Mouse (Mus musculus) CH12.LX (cell line): ENCODE results near the gene Sf3a2. TPM values are rescaled to one million over a fixed set of nuclear protein-coding genes. Genes with fewer than 3 reads are reported as not detected.
"Not testable (repeated sequence)": the region's sequence is repeated elsewhere in the genome, so short reads cannot be mapped to it uniquely, and the experiment has no call there.

Experiments used
- DNase-seq: peaks from one replicate; pipeline ENCODE4 v3.0.0-alpha.2; 2013; ENCODE audit errors: extremely low read depth
- H3K27ac ChIP-seq: 2 replicates; pipeline ENCODE4 v1.5.1; 2012; ENCODE audit warnings: low read depth, mild to moderate bottlenecking, control low read depth, moderate library complexity; ENCODE audit not compliant: insufficient read depth
- H3K27me3 ChIP-seq: replicated peaks from 2 replicates; pipeline ENCODE3; 2012; ENCODE audit warnings: inconsistent platforms
- H3K36me3 ChIP-seq, 2 experiments: replicated peaks in 1 of 2; 2 replicates each; pipeline versions ENCODE3 to v1.6.1; 2012; ENCODE audit warnings: inconsistent platforms in 1 of 2, low read length in 1 of 2, mild to moderate bottlenecking in 1 of 2, mixed read lengths in 1 of 2, moderate library complexity in 1 of 2; ENCODE audit not compliant: control insufficient read depth in 1 of 2, insufficient read depth in 1 of 2
- H3K4me1 ChIP-seq, 2 experiments: 2 replicates each; pipeline ENCODE4 v1.6.1; 2012; ENCODE audit warnings: inconsistent platforms in 1 of 2, moderate library complexity in 1 of 2; ENCODE audit not compliant: insufficient read depth in 2 of 2, control insufficient read depth in 1 of 2
- H3K4me2 ChIP-seq: 2 replicates; pipeline ENCODE4 v1.6.1; 2012; ENCODE audit warnings: low read depth, mild to moderate bottlenecking, control low read depth; ENCODE audit not compliant: poor library complexity, insufficient read depth, severe bottlenecking
- H3K4me3 ChIP-seq, 3 experiments: fragments of 150-350 bp in 1 of 3; sonication (generic) in 1 of 3; replicated peaks in 1 of 3; 2 replicates each; pipeline versions ENCODE3 to v1.5.1; 2011 to 2012; ENCODE audit warnings: low read depth in 2 of 3, low read length in 2 of 3, mild to moderate bottlenecking in 2 of 3, moderate library complexity in 2 of 3, control low read depth in 1 of 3, improper control_type of control experiment in 1 of 3, inconsistent platforms in 1 of 3, mixed read lengths in 1 of 3; ENCODE audit not compliant: poor library complexity in 1 of 3
- H3K79me2 ChIP-seq: replicated peaks from 2 replicates; pipeline ENCODE4 v1.6.1; 2012; ENCODE audit warnings: mild to moderate bottlenecking, moderate library complexity; ENCODE audit not compliant: control insufficient read depth, poor library complexity, insufficient read depth, severe bottlenecking; ENCODE audit errors: extremely low read depth
- H3K9ac ChIP-seq: 2 replicates; pipeline ENCODE4 v1.6.1; 2012; ENCODE audit warnings: low read depth, mild to moderate bottlenecking, control low read depth, moderate library complexity; ENCODE audit not compliant: insufficient read depth
- H3K9me3 ChIP-seq: replicated peaks from 2 replicates; pipeline ENCODE3; 2012; ENCODE audit warnings: low read length, inconsistent platforms, mixed read lengths
- CHD1 ChIP-seq: IDR thresholded peaks from 2 replicates; pipeline ENCODE4 v1.6.1; 2012; ENCODE audit warnings: low read depth, low read length, improper control_type of control experiment, inconsistent platforms
- CHD2 ChIP-seq: IDR thresholded peaks from 2 replicates; pipeline ENCODE4 v1.6.1; 2011; ENCODE audit warnings: low read length, improper control_type of control experiment
- CTCF ChIP-seq, 2 experiments: IDR thresholded peaks in 1 of 2; conservative IDR thresholded peaks in 1 of 2; 2 replicates each; pipeline ENCODE4 v1.5.1; 2011 to 2012; ENCODE audit warnings: low read depth in 2 of 2, low read length in 2 of 2, improper control_type of control experiment in 1 of 2, inconsistent platforms in 1 of 2, mild to moderate bottlenecking in 1 of 2, moderate library complexity in 1 of 2
- EP300 ChIP-seq: IDR thresholded peaks from 2 replicates; pipeline ENCODE4 v1.6.1; 2011; ENCODE audit warnings: low read length, improper control_type of control experiment
- IRF4 ChIP-seq: IDR thresholded peaks from 2 replicates; pipeline ENCODE4 v1.6.1; 2014; ENCODE audit warnings: low read depth, mild to moderate bottlenecking, inconsistent platforms, low read length, improper control_type of control experiment
- JUND ChIP-seq: conservative IDR thresholded peaks from 2 replicates; pipeline ENCODE4 v1.6.1; 2011; ENCODE audit warnings: low read depth, low read length, improper control_type of control experiment
- MAFK ChIP-seq: IDR thresholded peaks from 2 replicates; pipeline ENCODE4 v1.6.1; 2011; ENCODE audit warnings: low read length, improper control_type of control experiment; ENCODE audit not compliant: insufficient replicate concordance
- MAX ChIP-seq: IDR thresholded peaks from 2 replicates; pipeline ENCODE4 v1.6.1; 2011; ENCODE audit warnings: low read length, improper control_type of control experiment
- MAZ ChIP-seq: IDR thresholded peaks from 2 replicates; pipeline ENCODE4 v1.6.1; 2012; ENCODE audit warnings: low read depth, mild to moderate bottlenecking, inconsistent platforms, low read length, improper control_type of control experiment, moderate library complexity
- MEF2A ChIP-seq: IDR thresholded peaks from 2 replicates; pipeline ENCODE4 v1.6.1; 2014; ENCODE audit warnings: low read depth, mild to moderate bottlenecking, inconsistent platforms, low read length, improper control_type of control experiment, borderline replicate concordance
- MXI1 ChIP-seq: IDR thresholded peaks from 2 replicates; pipeline ENCODE4 v1.6.1; 2011; ENCODE audit warnings: mild to moderate bottlenecking, low read depth, low read length, improper control_type of control experiment
- MYC ChIP-seq: IDR thresholded peaks from 2 replicates; pipeline ENCODE4 v1.6.1; 2011; ENCODE audit warnings: low read depth, mild to moderate bottlenecking, improper control_type of control experiment, low read length
- PAX5 ChIP-seq: IDR thresholded peaks from 2 replicates; pipeline ENCODE4 v1.6.1; 2012; ENCODE audit warnings: low read length, inconsistent platforms, mixed read lengths
- POLR2A ChIP-seq: IDR thresholded peaks from 2 replicates; pipeline ENCODE4 v1.6.1; 2011; ENCODE audit warnings: low read depth, mild to moderate bottlenecking, improper control_type of control experiment, low read length
- POLR2AphosphoS2 ChIP-seq: IDR thresholded peaks from 2 replicates; pipeline ENCODE4 v1.6.1; 2011; ENCODE audit warnings: low read depth, low read length, improper control_type of control experiment
- SMC3 ChIP-seq: IDR thresholded peaks from 2 replicates; pipeline ENCODE4 v1.6.1; 2011; ENCODE audit warnings: low read depth, low read length, improper control_type of control experiment
- TBP ChIP-seq: conservative IDR thresholded peaks from 2 replicates; pipeline ENCODE4 v1.6.1; 2011; ENCODE audit warnings: low read depth, low read length, improper control_type of control experiment
- USF1 ChIP-seq: IDR thresholded peaks from 2 replicates; pipeline ENCODE4 v1.6.1; 2014; ENCODE audit warnings: low read depth, mild to moderate bottlenecking, inconsistent platforms, low read length, improper control_type of control experiment
- USF2 ChIP-seq: conservative IDR thresholded peaks from 2 replicates; pipeline ENCODE4 v1.6.1; 2011; ENCODE audit warnings: low read depth, low read length, improper control_type of control experiment
- ZNF384 ChIP-seq: IDR thresholded peaks from 2 replicates; pipeline ENCODE4 v1.6.1; 2012; ENCODE audit warnings: low read depth, low read length, improper control_type of control experiment, inconsistent platforms
- dilution Hi-C: fragments of 300-500 bp; cut with MboI; formaldehyde crosslinking; loops from 2 replicates; pipeline ENCODE4 v1.14.3; 2020; ENCODE audit warnings: low sequenced_read_pairs; ENCODE audit not compliant: extremely low pct_unique_long_range_greater_than_20kb, extremely low pct_ligation_motif_present
- in situ Hi-C: fragments of 300-500 bp; cut with MboI; formaldehyde crosslinking; loops from 3 replicates; pipeline ENCODE4 v1.14.3; 2019; ENCODE audit warnings: low sequenced_read_pairs, low pct_ligation_motif_present, low pct_unique_long_range_greater_than_20kb, mixed read lengths
- polyA plus RNA-seq: library from polyadenylated mRNA; unstranded; fragments of >175 nt; gene quantifications from 2 replicates; pipeline ENCODE4 v1.2.1, GENCODE M21; 2012; ENCODE audit warnings: low read depth; ENCODE audit not compliant: insufficient read length
- total RNA-seq, 2 experiments: library from RNA; depleted of rRNA; stranded (reverse); fragments of 300-350 nt in 1 of 2; fragments of >200 nt in 1 of 2; gene quantifications; 2 replicates each; pipeline ENCODE4 v1.2.3; 2012 to 2014

Gene Sf3a2
- total and polyA plus RNA-seq, 3 experiments: 12.4 to 153 (median 29.0) TPM

DNA sequence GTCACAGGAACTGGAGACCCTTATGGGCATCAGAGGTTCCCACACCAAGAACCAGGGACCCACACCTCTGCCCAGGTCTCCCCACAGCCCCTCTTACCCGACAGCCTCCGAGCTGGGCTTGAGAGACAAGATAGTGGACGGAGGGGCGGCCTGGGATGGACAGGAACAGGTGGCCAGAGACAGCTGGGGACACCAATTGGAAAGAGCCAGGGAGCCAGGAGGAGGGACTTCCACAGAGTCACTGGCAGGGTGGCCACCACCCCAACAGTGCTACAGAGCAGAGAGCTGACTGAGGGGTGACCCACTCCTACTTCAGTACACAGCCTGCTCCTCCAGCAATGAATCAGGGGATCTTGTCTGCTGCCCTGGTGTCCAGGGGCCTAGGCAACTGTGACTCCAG is 15.4 kb downstream of the Sf3a2 start, which contains the start of gene Jsrp1:
Gene Jsrp1 (minus strand): TSS at position 133 of the 400 bp plus-strand sequence.
- TF ChIP-seq CTCF (conservative IDR thresholded peaks at IDR 0.05 in 1 of 2, IDR thresholded peaks at IDR 0.05 in 1 of 2; ENCODE audit: low read depth in 2 of 2, low read length in 2 of 2) (no peak), MAZ (no peak), MAFK (no peak), USF1 (no peak), CHD1 (no peak), CHD2 (no peak), JUND (no peak), MXI1 (no peak), POLR2A (no peak), IRF4 (no peak), USF2 (no peak), EP300 (no peak), MYC (no peak), PAX5 (no peak), TBP (no peak), MEF2A (no peak), SMC3 (no peak), ZNF384 (no peak)

DNA sequence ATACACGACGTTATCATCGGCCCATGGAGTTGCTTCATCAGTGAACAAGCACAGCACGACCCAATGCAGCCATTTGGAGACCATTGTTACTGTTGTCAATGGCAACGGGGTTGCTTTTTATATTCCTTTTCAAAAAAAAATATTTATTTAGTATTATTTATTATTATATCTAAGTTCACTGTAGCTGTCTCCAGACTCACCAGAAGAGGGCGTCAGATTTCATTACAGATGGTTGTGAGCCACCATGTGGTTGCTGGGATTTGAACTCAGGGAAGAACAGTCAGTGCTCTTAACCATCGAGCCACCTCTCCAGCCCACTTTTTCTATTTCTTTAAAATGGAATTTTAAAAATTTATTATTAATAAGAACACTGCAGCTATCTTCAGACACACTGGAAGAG is 16.8 kb downstream of the Sf3a2 start:
- dilution Hi-C loops (no loop called here), in situ Hi-C loops (no loop called here)
- Histone ChIP-seq H3K9me3 (no peaks in the 10 kb centered on the region), H3K4me1 (peaks cover 10 to 17% of the 10 kb centered on the region in 2 experiments), H3K27ac (no peak overlapping the region), H3K4me2 (no peak overlapping the region), H3K27me3 (no peaks in the 10 kb centered on the region), H3K79me2 (no peaks in the 10 kb centered on the region), H3K36me3 (no peaks in the 10 kb centered on the region), H3K9ac (no peak overlapping the region), H3K4me3 (no peak overlapping the region)
- no peak for TF ChIP-seq MAX
- no peak for TF ChIP-seq POLR2AphosphoS2
- no peak for TF ChIP-seq EP300
- 0 out of 2 replicates have a peak, but pooled peaks have one; percentile 14 for TF ChIP-seq SMC3
- peak in 1 of 2 experiments; percentile 53; a peak in 2 of 4 replicates for TF ChIP-seq CTCF (conservative IDR thresholded peaks at IDR 0.05 in 1 of 2, IDR thresholded peaks at IDR 0.05 in 1 of 2; ENCODE audit: low read depth in 2 of 2, low read length in 2 of 2)
- DNase-seq: no peak

More for the DNA sequence above, 15.4 kb downstream of the Sf3a2 start, which contains the start of gene Jsrp1:
- in situ Hi-C loops (no loop called here), dilution Hi-C loops (no loop called here)
- Histone ChIP-seq H3K79me2 (no peaks in the 10 kb centered on the region), H3K9ac (no peak within 1 kb of the TSS), H3K27ac (no peak within 1 kb of the TSS), H3K9me3 (no peaks in the 10 kb centered on the region), H3K4me1 (peaks cover 10 to 17% of the 10 kb centered on the region in 2 experiments), H3K4me2 (no peak within 1 kb of the TSS), H3K36me3 (peaks cover 0 to 4% of the 10 kb centered on the region in 2 experiments), H3K4me3 (no peak within 1 kb of the TSS), H3K27me3 (no peaks in the 10 kb centered on the region)
- no peak for DNase-seq

DNA sequence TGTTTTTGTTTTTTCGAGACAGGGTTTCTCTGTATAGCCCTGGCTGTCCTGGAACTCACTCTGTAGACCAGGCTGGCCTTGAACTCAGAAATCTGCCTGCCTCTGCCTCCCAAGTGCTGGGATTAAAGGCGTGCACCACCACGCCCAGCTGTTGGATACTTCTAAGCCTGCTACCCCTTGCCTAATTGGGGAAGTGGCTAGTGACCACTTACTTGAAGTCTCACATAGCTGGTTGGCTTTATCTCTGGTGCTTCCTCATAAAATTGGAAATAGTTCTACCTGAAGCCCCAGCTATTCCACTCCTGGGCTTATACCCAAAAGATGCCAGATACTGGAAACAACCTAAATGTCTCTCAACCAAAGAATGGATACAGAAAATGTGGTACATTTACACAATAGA is 18.3 kb downstream of the Sf3a2 start:
- dilution Hi-C loops, H3K9ac ChIP-seq, H3K9me3 ChIP-seq, H3K4me2 ChIP-seq, H3K36me3 ChIP-seq, H3K79me2 ChIP-seq, DNase-seq, H3K4me3 ChIP-seq, in situ Hi-C loops, H3K27me3 ChIP-seq, H3K27ac ChIP-seq: not testable (repeated sequence)
- H3K4me1 ChIP-seq: peaks cover 10 to 17% of the 10 kb centered on the region in 2 experiments
